Mouse (Mus musculus): Measurements from ENCODE around the gene Kbtbd4.
A peak's percentile ranks its signal among the peaks of the same experiment; 100 is the strongest.
"Not testable (repeated sequence)": the region's sequence is repeated elsewhere in the genome, so short reads cannot be mapped to it uniquely, and the experiment has no call there.

Kbtbd4 gene

GRCm38 (mm10) chr2:90904076-90904855 lies at the start of gene Kbtbd4, which contains the start of gene Ndufs3:
Gene Kbtbd4 (plus strand): TSS chr2:90904740.
Gene Ndufs3 (minus strand): TSS chr2:90904827.
- DNase-seq (ENCODE audit: inconsistent ontology term) = peak; percentile 95

DNA sequence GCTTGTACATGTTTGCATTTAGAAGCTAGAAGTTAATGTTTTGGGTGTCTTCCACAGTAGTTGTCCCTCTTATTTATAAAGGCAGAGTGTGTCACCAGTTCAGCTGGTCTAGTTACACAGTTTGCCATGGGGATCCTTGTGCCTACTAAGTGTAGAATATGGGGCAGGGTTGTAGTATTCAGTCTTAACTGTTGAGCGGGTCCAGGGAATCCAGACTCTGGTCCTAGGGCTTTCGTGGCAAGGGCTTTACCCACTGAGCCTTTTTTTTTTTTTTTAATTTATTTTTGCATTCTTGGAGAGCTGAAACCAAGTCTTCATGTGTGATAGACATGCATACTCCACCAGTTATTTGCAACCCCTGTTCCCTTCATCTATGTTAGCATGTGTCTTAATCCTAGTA lies 43.1 kb upstream of the Kbtbd4 start:
- no peak for DNase-seq (ENCODE audit: inconsistent ontology term)

GRCm38 (mm10) chr2:90864184-90864583 lies 40.4 kb upstream of the Kbtbd4 start:
- DNase-seq (ENCODE audit: inconsistent ontology term) = no peak

DNA sequence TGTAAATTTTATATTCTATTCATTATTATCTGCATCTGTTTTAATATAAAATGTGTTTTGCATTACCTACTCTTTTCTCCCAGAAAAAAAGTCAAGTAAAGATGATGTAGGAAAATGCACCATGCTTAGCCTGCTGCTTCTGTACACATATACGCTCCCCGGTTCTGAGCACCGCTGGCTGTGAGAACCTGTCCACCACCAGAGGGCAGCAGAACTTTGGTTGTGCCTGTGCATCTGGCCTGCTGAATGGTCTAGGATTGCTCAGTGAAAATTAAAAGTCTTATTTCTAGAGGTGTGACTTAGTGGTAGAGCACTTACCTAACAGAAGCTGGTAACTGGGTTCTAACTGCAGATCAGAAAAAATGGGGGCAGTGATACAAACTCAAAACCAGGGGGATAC lies 38.0 kb upstream of the Kbtbd4 start:
- peak; percentile 50 for DNase-seq (ENCODE audit: inconsistent ontology term)

DNA sequence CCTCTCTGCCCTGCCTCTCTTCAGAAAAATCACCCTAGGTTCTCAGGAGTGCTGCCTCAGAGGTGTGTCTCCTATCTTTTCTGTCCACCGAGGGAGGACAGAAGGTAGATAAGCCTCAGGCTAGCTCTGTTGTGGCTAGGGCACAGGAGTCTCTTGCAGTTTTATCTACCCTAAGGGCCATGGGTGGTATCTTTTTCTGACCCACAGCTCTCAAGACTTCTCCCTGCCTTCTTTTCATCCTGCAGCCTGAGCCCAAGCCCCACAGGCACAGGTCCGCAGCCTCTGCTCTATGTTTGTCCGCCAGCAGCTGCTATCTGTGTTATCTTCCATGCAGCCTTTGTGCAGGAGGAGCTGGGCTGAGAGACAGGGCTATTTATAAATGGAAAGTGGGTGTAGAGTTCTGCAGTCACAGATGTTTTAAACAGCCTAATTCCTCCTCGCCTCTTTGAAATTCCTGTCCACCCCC lies 34.4 kb upstream of the Kbtbd4 start:
- DNase-seq (ENCODE audit: inconsistent ontology term) = no peak

DNA sequence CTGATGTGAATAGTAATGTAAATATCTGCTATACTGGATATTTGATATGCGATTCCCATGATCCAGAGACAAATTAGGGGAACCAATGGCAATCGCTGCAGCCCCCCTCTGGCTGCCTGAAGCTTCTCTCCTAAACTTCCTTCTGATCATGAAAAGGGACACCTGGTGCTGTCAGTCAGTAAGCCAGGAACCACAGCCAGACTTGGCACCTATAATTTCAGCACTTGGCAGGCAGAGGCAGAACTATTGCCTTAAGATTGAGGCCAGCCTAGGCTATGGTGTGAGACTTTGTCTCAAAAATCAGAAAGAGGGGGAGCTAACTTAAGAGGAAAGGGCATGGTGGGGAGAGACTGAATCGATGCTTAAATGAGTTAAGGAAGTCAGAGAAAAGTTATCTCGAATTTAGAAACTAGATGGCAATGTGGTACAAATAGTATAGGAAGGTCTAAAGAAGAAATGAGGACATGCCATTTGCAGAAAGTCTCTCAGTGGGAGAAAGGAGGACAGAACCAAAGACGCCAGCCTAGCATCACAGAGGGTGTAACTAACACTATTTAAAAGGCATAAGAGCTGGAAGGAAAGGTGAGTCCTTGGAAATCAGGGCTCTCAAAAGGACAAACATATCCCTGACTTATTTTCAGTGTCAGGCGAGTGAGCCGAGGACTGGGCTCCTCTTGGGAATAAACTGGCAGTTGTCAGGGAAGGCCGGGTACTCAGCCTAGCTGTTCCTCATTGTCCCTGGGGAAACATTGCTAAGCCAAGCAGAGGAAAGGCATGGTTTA lies 33.2 kb upstream of the Kbtbd4 start:
- no peak for DNase-seq (ENCODE audit: inconsistent ontology term)

GRCm38 (mm10) chr2:90874025-90874424 lies 30.5 kb upstream of the Kbtbd4 start:
- DNase-seq (ENCODE audit: inconsistent ontology term) = no peak

DNA sequence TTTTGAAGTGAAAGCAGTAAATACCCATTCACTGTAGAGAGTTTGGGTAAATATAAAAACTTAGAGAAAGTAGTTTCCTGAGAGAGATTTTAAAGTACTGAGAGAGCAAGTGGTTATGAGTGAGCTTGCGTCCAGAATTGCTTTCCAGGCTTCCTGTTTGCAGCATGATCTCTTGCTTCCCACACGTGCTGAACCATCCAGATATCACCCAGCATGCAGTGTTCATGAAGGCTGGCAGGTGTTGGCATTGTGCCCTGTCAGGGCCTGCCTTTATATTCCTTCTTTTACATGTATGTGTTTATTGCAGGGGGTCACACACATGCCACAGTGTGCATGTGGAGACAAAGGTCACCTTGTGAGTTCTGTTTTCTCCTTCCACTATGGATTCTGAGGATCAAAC lies 29.3 kb upstream of the Kbtbd4 start:
- no peak for DNase-seq (ENCODE audit: inconsistent ontology term)

DNA sequence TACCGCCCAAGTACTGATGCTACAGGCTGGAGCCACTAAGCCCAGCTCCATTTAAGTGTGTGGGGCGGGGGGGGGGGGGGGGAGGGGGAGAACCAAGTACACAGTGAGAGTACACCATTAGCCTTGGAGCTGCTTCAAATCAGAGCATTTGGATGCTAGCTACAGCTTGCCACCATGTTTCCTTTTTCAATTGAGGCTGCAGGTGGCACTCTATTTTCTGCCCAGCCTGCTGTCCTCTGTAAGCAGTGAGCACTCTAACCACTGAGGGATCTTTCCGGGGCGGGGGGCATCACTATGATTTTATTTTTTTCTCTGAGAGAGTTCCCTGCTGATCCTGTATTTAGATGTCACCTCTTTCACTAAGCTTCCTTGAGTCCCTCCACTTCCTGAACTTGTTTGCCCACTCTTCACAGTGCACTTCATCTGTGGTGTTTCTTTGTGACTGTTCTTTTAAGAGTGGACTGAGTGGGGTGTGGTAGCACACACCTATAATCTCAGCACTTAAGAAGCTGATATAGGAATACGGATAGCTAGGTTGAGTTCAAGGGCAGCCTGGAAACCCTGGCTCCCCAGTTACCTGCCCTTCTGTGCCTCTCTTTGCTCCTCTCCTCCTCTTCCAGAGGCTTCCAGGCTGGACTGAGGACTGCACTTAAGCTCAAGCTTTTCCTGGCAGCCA lies 26.8 kb upstream of the Kbtbd4 start:
- no peak for DNase-seq (ENCODE audit: inconsistent ontology term)

DNA sequence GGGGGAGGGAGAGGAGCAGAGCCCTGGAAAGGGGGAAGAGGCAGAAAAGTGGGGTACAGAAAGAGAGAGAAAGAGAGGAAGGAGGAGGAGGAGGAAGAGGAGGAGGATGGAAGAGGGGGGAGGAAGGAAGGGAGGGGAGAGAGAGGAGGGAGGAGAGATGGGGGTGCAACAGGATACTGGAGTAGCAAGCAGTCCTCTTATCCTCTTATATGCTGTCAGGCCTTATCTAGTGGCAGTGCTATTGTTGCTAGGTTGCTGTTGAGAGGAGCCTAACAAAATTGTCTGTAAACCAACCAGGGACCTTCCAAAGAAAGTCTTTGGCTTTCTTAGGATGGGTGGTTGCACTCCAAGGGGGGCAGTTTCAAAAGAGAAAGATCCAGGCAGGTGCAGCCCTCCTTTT lies 25.1 kb upstream of the Kbtbd4 start:
- no peak for DNase-seq (ENCODE audit: inconsistent ontology term)

- DNase-seq (ENCODE audit: inconsistent ontology term) = no peak
These were observed 24.3 kb upstream of the Kbtbd4 start for GRCm38 (mm10) chr2:90880144-90880785.

DNA sequence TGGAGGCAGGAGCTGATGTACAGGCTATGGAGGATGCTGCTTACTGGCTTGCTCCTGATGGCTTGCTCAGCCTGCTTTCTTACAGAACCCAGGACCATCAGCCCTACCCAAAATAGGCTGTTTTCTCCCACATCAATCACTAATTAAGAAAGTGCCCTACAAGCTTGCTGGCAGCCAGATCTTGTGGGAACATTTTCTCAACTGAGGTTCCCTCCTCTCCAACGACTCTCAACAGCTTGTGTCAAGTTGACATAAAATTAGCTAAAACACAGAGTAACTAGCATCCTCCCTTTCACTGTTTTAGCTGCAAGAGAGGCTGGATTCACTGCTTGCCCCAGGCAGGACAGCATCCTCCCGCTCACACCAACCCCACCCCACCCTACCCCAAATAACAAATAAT lies 22.7 kb upstream of the Kbtbd4 start:
- DNase-seq (ENCODE audit: inconsistent ontology term) = no peak

DNA sequence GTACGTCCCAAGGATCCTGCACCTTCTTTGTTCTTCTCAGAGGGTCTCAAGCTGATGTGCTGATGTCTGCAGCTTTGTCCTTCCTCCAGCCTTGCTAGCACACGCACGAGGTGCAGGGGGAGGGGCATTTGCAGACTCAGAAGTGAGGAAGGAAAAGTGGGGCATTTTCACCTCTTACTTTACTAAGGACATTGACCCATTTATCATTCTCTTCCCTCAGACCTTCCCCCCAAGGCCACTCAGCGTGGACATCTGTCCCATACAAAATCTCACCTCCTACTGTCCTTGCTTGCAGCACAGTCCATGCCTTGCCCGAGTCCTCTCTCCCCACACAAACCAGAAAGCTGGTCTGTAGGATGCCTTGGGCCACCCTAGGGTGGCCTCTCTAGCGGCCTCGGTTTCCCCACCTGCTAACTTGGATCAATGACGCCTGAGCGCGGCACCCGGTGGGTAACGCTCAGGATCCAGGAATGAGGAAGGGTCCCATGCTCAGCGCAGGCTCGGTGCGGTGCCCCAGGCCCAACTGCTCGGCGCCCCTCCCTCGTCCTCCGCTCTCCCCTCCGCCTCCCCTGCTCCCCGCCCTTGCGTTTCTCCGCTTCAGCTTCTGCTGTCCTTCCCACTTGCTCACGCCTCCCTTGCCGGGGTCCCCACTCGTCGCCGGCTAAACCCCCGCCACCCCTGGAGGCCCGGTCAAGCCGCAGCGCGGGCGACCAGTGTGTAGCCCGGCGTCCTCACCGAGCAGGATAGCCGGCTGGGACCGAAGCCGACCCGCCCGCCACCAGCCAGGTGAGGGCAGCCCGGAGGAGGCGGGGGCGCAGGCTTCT lies 19.1 kb upstream of the Kbtbd4 start, which contains the start of gene C1qtnf4:
TSS of gene C1qtnf4 (plus strand) at position 643 of the 824 bp plus-strand sequence.
- no peak for DNase-seq (ENCODE audit: inconsistent ontology term)

GRCm38 (mm10) chr2:90886436-90886835 lies 18.1 kb upstream of the Kbtbd4 start:
- DNase-seq (ENCODE audit: inconsistent ontology term) = no peak

DNA sequence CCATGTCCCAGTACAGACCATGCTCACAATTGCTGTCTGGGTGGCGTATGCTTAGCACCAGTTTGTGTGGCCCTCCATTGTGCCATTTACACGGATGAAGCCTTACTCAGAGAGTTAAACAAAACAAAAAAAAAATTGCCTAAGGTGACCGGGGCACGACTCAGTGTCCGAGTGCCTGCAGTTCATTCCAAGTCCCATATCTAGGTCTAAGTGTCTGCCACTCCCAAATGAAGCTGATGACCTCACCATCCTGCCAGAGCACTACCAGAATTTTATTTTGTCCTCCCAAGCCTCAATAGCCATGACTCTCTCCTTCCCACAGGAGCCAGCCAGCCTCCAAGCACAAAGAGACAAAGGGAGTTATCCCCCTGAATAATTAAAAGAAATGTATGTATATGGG lies 16.9 kb upstream of the Kbtbd4 start:
- DNase-seq (ENCODE audit: inconsistent ontology term) = no peak

DNA sequence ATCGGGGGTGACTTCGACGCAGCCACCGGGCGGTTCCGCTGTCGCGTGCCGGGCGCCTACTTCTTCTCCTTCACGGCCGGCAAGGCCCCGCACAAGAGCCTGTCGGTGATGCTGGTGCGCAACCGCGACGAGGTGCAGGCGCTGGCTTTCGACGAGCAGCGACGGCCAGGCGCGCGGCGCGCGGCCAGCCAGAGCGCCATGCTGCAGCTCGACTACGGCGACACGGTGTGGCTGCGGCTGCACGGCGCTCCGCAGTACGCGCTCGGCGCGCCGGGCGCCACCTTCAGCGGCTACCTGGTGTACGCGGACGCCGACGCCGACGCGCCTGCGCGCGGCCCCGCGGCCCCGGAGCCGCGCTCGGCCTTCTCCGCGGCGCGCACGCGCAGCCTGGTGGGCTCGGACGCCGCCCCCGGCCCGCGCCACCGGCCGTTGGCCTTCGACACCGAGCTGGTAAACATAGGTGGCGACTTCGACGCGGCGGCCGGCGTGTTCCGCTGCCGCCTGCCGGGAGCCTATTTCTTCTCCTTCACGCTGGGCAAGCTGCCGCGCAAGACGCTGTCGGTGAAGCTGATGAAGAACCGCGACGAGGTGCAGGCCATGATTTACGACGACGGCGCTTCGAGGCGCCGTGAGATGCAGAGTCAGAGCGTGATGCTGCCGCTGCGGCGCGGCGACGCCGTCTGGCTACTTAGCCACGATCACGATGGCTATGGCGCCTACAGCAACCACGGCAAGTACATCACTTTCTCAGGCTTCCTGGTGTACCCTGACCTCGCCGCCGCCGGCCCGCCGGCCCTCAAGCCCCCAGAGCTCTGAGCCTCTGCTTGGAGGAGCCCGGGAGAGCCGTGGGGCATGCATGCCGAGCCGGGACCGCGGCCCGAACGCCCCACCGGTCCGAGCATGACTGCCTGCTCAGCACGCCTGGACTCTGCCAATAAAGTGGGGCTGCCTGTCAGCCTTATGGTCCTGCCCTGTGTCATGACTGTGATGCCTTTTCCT lies 14.7 kb upstream of the Kbtbd4 start:
- peak; percentile 30 for DNase-seq (ENCODE audit: inconsistent ontology term)

DNA sequence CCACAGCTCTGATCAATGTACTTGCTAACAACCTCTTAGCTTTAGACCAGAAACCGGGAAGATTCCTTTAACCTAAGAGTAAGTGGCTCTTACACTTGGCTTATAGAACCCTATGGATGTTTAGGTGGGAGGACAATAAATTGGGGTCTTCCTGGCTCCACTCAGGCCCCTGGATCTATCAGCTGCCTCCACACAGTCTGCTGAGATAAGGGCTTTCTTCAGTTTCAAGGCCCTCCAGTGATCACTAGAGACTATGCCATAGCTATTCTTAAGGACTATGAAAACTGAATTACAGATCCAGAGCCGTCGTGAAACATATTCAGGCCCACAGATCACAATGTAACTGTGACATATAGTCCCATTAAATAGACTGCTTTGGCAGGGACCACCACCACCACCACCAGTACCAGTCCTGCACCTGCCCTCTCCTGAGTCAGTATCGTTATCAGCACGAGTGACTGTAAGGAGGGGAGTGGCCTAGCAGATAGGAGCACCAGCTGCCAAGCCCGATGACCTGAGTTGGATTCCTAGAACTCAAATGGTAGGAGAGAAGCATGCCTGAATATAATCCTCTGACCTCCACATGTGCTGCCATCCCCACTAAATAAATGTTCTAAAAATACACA lies 10.8 kb upstream of the Kbtbd4 start:
- DNase-seq (ENCODE audit: inconsistent ontology term) = no peak

GRCm38 (mm10) chr2:90894299-90894677 lies 10.3 kb upstream of the Kbtbd4 start:
- not testable (repeated sequence) for DNase-seq (ENCODE audit: inconsistent ontology term)

- no peak for DNase-seq (ENCODE audit: inconsistent ontology term)
These were observed 1.1 kb upstream of the Kbtbd4 start for GRCm38 (mm10) chr2:90903398-90903797.

Data from Muller cell, postnatal 12 days (primary cell).